14 mouse cellular contexts compared by ENCODE assay signal in the genomic region with DNA sequence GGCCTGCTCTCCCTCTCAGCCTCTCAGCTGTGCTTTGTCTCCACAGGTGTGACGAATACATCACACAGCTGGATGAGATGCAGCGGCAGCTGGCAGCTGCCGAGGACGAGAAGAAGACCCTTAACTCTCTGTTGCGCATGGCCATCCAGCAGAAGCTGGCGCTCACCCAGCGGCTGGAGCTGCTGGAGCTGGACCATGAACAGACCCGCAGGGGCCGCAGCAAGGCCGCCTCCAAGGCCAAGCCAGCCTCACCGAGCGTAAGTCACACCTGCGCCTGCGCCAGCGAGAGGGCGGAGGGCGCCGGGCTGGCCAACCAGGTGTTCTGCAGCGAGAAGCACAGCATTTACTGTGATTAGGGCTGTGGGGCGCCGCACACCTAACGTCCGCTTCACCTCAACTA.
"Had no signal": no experiment of that assay in that cellular context is flagged by ENCODE, and none has a peak within 500 bp of the region (broad histone marks: within the 10 kb centered on the region; RNA-seq: fewer than 3 reads in every experiment).

No protein-coding gene starts in this region.

- DNase-seq: kidney, adult 11 months; kidney, adult 8-10 months; kidney, postnatal 10 days; kidney, postnatal 36 days; layer of hippocampus, postnatal 36 days; left cerebral cortex, postnatal 4 days; liver, postnatal 0 days; lung, postnatal 14 days; lung, postnatal 4 days; midbrain, embryonic 14.5 days; right cerebral cortex, adult 18-20 months; right cerebral cortex, postnatal 14 days; spleen, adult 18-20 months; thymus, postnatal 25 days had no signal
